In genomic region chr4:133460006-133460405, GRCm38 (mm10) we compare ENCODE assay signal across 40 mouse cellular contexts. TPM values are rescaled to one million over a fixed set of nuclear protein-coding genes. Genes with fewer than 3 reads are reported as not detected.
"Had no signal": no experiment of that assay in that cellular context is flagged by ENCODE, and none has a peak within 500 bp of the region (broad histone marks: within the 10 kb centered on the region; RNA-seq: fewer than 3 reads in every experiment).

No protein-coding gene starts in this region.

- H3K4me3 ChIP-seq: left cerebral cortex, adult 2 months; limb, embryonic 10.5 days; limb, embryonic 12.5 days; limb, embryonic 13.5 days; limb, embryonic 15.5 days; liver, embryonic 13.5 days; liver, embryonic 15.5 days; lung, embryonic 15.5 days; megakaryocyte, embryonic 14.5 days; midbrain, embryonic 10.5 days; midbrain, embryonic 12.5 days; midbrain, embryonic 13.5 days; midbrain, embryonic 15.5 days; myocyte; neural tube, embryonic 12.5 days had no signal

- H3K9ac ChIP-seq: limb, embryonic 12.5 days; limb, embryonic 13.5 days; limb, embryonic 15.5 days; liver, embryonic 13.5 days; liver, embryonic 14.5 days; liver, embryonic 15.5 days; liver, postnatal 0 days; lung, embryonic 14.5 days; lung, embryonic 15.5 days; midbrain, embryonic 12.5 days; midbrain, embryonic 13.5 days; midbrain, embryonic 15.5 days; neural tube, embryonic 12.5 days had no signal

- H3K4me1 ChIP-seq: liver, embryonic 15.5 days; midbrain, embryonic 13.5 days; midbrain, embryonic 15.5 days; neural tube, embryonic 12.5 days had no signal

- DNase-seq: left cerebral cortex, postnatal 4 days; liver; liver, embryonic 13.5 days; liver, postnatal 0 days; lung, adult 18-20 months; lung, adult 2 months; lung, embryonic 14.5 days; lung, postnatal 10 days; lung, postnatal 14 days; lung, postnatal 36 days; lung, postnatal 4 days; midbrain, embryonic 14.5 days had no signal

- H3K4me2 ChIP-seq: limb, embryonic 12.5 days; limb, embryonic 13.5 days; limb, embryonic 15.5 days; liver, embryonic 11.5 days; liver, embryonic 13.5 days; liver, embryonic 15.5 days; lung, embryonic 14.5 days; lung, embryonic 15.5 days; midbrain, embryonic 12.5 days; midbrain, embryonic 13.5 days; midbrain, embryonic 15.5 days; neural tube, embryonic 12.5 days had no signal

- ATAC-seq: liver, postnatal 0 days; lung, postnatal 0 days; midbrain, embryonic 13.5 days; midbrain, embryonic 15.5 days; midbrain, embryonic 16.5 days had no signal

- H3K36me3 ChIP-seq: limb, embryonic 10.5 days; limb, embryonic 12.5 days; limb, embryonic 13.5 days; limb, embryonic 15.5 days; liver, embryonic 13.5 days; liver, embryonic 15.5 days; lung, embryonic 15.5 days; midbrain, embryonic 10.5 days; midbrain, embryonic 12.5 days; midbrain, embryonic 13.5 days; midbrain, embryonic 15.5 days; neural tube, embryonic 12.5 days had no signal

- H3K27me3 ChIP-seq: limb, embryonic 12.5 days; limb, embryonic 13.5 days; limb, embryonic 15.5 days; liver, embryonic 13.5 days; lung, embryonic 15.5 days; midbrain, embryonic 12.5 days; midbrain, embryonic 13.5 days; midbrain, embryonic 15.5 days; neural tube, embryonic 12.5 days had no signal

- H3K9me3 ChIP-seq: limb, embryonic 10.5 days; limb, embryonic 12.5 days; limb, embryonic 13.5 days; limb, embryonic 15.5 days; liver, embryonic 13.5 days; liver, embryonic 15.5 days; lung, embryonic 15.5 days; megakaryocyte, embryonic 14.5 days; midbrain, embryonic 10.5 days; midbrain, embryonic 12.5 days; midbrain, embryonic 15.5 days; neural tube, embryonic 12.5 days had no signal

- H3K27ac ChIP-seq: left cerebral cortex, adult 2 months; limb, embryonic 10.5 days; limb, embryonic 12.5 days; limb, embryonic 13.5 days; limb, embryonic 15.5 days; liver, embryonic 13.5 days; liver, embryonic 14.5 days; liver, embryonic 15.5 days; lung, embryonic 15.5 days; macrophage; midbrain, embryonic 10.5 days; midbrain, embryonic 12.5 days; midbrain, embryonic 13.5 days; midbrain, embryonic 15.5 days; neural tube, embryonic 12.5 days had no signal

RNA-seq across cellular contexts. Expression of gene Tent5b, which starts 19.9 kb away (rescaled TPM):
- total RNA-seq: left cerebral cortex, adult 2 months; left cerebral cortex, postnatal 10 days; left cerebral cortex, postnatal 14 days; left cerebral cortex, postnatal 36 days; left cerebral cortex, postnatal 4 days; megakaryocyte progenitor cell, adult 5-6 weeks; megakaryocyte, adult 5-6 weeks; monocyte, adult 5-6 weeks had no signal
- polyA plus RNA-seq: liver, embryonic 11.5 days; liver, embryonic 13.5 days; macrophage had no signal

RNA-seq across cellular contexts. Expression of gene Trnp1, which starts 38.3 kb away (rescaled TPM):
- total RNA-seq: megakaryocyte progenitor cell, adult 5-6 weeks; megakaryocyte, adult 5-6 weeks; monocyte, adult 5-6 weeks had no signal
- polyA plus RNA-seq: liver, embryonic 16.5 days; liver, postnatal 0 days had no signal

RNA-seq across cellular contexts. Expression of gene Kdf1, which starts 58.8 kb away (rescaled TPM):
- total RNA-seq: left cerebral cortex, postnatal 14 days; left cerebral cortex, postnatal 25 days; left cerebral cortex, postnatal 36 days; megakaryocyte progenitor cell, adult 5-6 weeks; megakaryocyte, adult 5-6 weeks; megakaryocyte-erythroid progenitor cell, adult 5-6 weeks; monocyte, adult 5-6 weeks had no signal
- polyA plus RNA-seq: macrophage had no signal
